Mouse (Mus musculus) liver, embryonic 14.5 days (tissue): ENCODE measurements around the gene Rplp0. TPM values are rescaled to one million over a fixed set of nuclear protein-coding genes. Genes with fewer than 3 reads are reported as not detected.

Experiments used
- ATAC-seq: fragments of 200-750 bp; cut with Nextera tagmentation; 2 replicates; pipeline ENCODE4 v1.8.0; 2017; ENCODE audit warnings: moderate number of reproducible peaks, mild to moderate bottlenecking, moderate library complexity; ENCODE audit not compliant: insufficient read depth
- DNase-seq, 3 experiments: peaks; one replicate each; pipeline ENCODE4 v3.0.0-alpha.2; 2012 to 2013; ENCODE audit warnings: low read depth in 3 of 3, low spot score in 3 of 3
- H3K27ac ChIP-seq: fragments of 300-500 bp; sonication (generic); 2 replicates; pipeline ENCODE4 v1.5.1; 2014; ENCODE audit warnings: moderate library complexity, mild to moderate bottlenecking, control low read depth, inconsistent platforms
- H3K27me3 ChIP-seq: fragments of 300-500 bp; sonication (generic); 2 replicates; pipeline ENCODE4 v1.6.1; 2014; ENCODE audit warnings: mild to moderate bottlenecking, low read length, moderate library complexity; ENCODE audit not compliant: control insufficient read depth, insufficient read depth
- H3K36me3 ChIP-seq: fragments of 300-500 bp; sonication (generic); replicated peaks from 2 replicates; pipeline ENCODE4 v1.6.1; 2014; ENCODE audit warnings: low read depth; ENCODE audit not compliant: control insufficient read depth, insufficient read depth
- H3K4me1 ChIP-seq, 2 experiments: fragments of 200-500 bp in 1 of 2; fragments of 300-500 bp in 1 of 2; sonication (generic) in 1 of 2; replicated peaks; 2 replicates each; pipeline ENCODE4 v1.6.1; 2012 to 2014; ENCODE audit warnings: antibody characterized with exemption in 1 of 2, inconsistent platforms in 1 of 2, low read length in 1 of 2; ENCODE audit not compliant: control insufficient read depth in 2 of 2, insufficient read depth in 2 of 2
- H3K4me2 ChIP-seq: fragments of 300-500 bp; sonication (generic); 2 replicates; pipeline ENCODE4 v1.6.1; 2014; ENCODE audit warnings: low read depth, mild to moderate bottlenecking, control low read depth, moderate library complexity
- H3K4me3 ChIP-seq, 2 experiments: fragments of 200-500 bp in 1 of 2; fragments of 300-500 bp in 1 of 2; sonication (generic) in 1 of 2; 2 replicates each; pipeline ENCODE4 v1.5.1; 2012 to 2014; ENCODE audit warnings: low read depth in 2 of 2, low read length in 2 of 2, mild to moderate bottlenecking in 2 of 2, control low read depth in 1 of 2, inconsistent platforms in 1 of 2, moderate library complexity in 1 of 2; ENCODE audit not compliant: insufficient read depth in 1 of 2
- H3K9ac ChIP-seq: fragments of 300-500 bp; sonication (generic); replicated peaks from 2 replicates; pipeline ENCODE4 v1.6.1; 2014; ENCODE audit warnings: mild to moderate bottlenecking, control low read depth, moderate library complexity
- H3K9me3 ChIP-seq: fragments of 300-500 bp; sonication (generic); 2 replicates; pipeline ENCODE4 v1.6.1; 2016; ENCODE audit warnings: low read length, mixed read lengths; ENCODE audit not compliant: control insufficient read depth
- CTCF ChIP-seq: IDR thresholded peaks from 2 replicates; pipeline ENCODE4 v1.5.1; 2016; ENCODE audit warnings: antibody characterized with exemption, low read depth, control low read depth
- EP300 ChIP-seq: IDR thresholded peaks from 2 replicates; pipeline ENCODE4 v1.6.1; 2016; ENCODE audit warnings: antibody characterized with exemption, low read depth
- WGBS: fragments of 180-500 bp; shearing (Covaris S2); extraction: QIAGEN DNeasy Blood & Tissue Kit; methylation state at CpG from one replicate; pipeline ENCODE4 v1.1.7; 2014; ENCODE audit not compliant: insufficient replicate concordance; 5-methylcytosine and 5-hydroxymethylcytosine counted together
- polyA plus RNA-seq, 2 experiments: library from polyadenylated mRNA; depleted of rRNA in 1 of 2; stranded (reverse) in 1 of 2; unstranded in 1 of 2; fragments of >200 nt; fragmentation: Nextera tagmentation in 1 of 2; extraction: Ambion mirVana in 1 of 2; gene quantifications; 2 replicates each; pipeline versions ENCODE4 v1.2.1 to v1.2.3; 2012 to 2014

Rplp0 gene
- polyA plus RNA-seq, 2 experiments, result 1,503 to 2,132 TPM

- under 1% methylated on average over 12 of the region's 12 CpGs for WGBS
- no peaks in the 10 kb centered on the region for H3K9me3 ChIP-seq
- TF ChIP-seq EP300, result no peak
- peak; percentile 94 for TF ChIP-seq CTCF
- H3K27me3 ChIP-seq, result no peaks in the 10 kb centered on the region
- DNase-seq (peak; percentile 63 to 66 (median 64)), ATAC-seq (peak; percentile 66)
- H3K36me3 ChIP-seq, result no peaks in the 10 kb centered on the region
- no peak overlapping the region for H3K27ac ChIP-seq
- H3K4me1 ChIP-seq, result peaks cover 17 to 36% of the 10 kb centered on the region in 2 experiments
- H3K9ac ChIP-seq, result no peak overlapping the region
- H3K4me3 ChIP-seq, result no peak overlapping the region
- H3K4me2 ChIP-seq, result no peak overlapping the region; the same call in 1 of the 2 replicates
Observed at GRCm38 (mm10) chr5:115538693-115539043, 20.6 kb upstream of the Rplp0 start.

- no peak for DNase-seq
- Histone ChIP-seq H3K4me2 (peak overlapping the region; percentile 50), H3K27ac (peak overlapping the region; percentile 39), H3K4me3 (peak overlapping the region; percentile 6 to 26; a peak in 3 of 4 replicates), H3K9me3 (no peaks in the 10 kb centered on the region), H3K9ac (no peak overlapping the region; the same call in 1 of the 2 replicates), H3K4me1 (peaks cover 5 to 19% of the 10 kb centered on the region in 2 experiments; a peak in 3 of 4 replicates), H3K27me3 (no peaks in the 10 kb centered on the region), H3K36me3 (peaks cover 2% of the 10 kb centered on the region; the same call in 1 of the 2 replicates)
- no peak for TF ChIP-seq EP300
- TF ChIP-seq CTCF, result no peak
- ATAC-seq, result 0 out of 2 replicates have a peak, but pooled peaks have one; percentile 16
- WGBS, result 10% methylated on average over 19 of the region's 19 CpGs
Observed at GRCm38 (mm10) chr5:115542635-115543384, 16.5 kb upstream of the Rplp0 start.

- DNase-seq, result no peak
- Histone ChIP-seq H3K9ac (no peak overlapping the region), H3K27ac (peak overlapping the region; percentile 39)
Observed at GRCm38 (mm10) chr5:115543509-115544253, 15.6 kb upstream of the Rplp0 start.

GRCm38 (mm10) chr5:115544655-115545185 lies 14.5 kb upstream of the Rplp0 start:
- Histone ChIP-seq H3K4me3 (no peak overlapping the region), H3K27ac (no peak overlapping the region), H3K36me3 (peaks cover 2% of the 10 kb centered on the region; the same call in 1 of the 2 replicates), H3K9ac (no peak overlapping the region), H3K9me3 (no peaks in the 10 kb centered on the region), H3K4me2 (no peak overlapping the region), H3K27me3 (no peaks in the 10 kb centered on the region), H3K4me1 (peaks cover 5 to 15% of the 10 kb centered on the region in 2 experiments; a peak in 3 of 4 replicates)
- TF ChIP-seq CTCF (no peak), EP300 (no peak)
- ATAC-seq (no peak), DNase-seq (no peak)
- 55% methylated on average over 18 of the region's 18 CpGs for WGBS

More at GRCm38 (mm10) chr5:115543509-115544253, 15.6 kb upstream of the Rplp0 start:
- Histone ChIP-seq H3K4me3 (peak overlapping the region; percentile 5 to 26; a peak in 2 of 4 replicates), H3K36me3 (peaks cover 2% of the 10 kb centered on the region; the same call in 1 of the 2 replicates), H3K27me3 (no peaks in the 10 kb centered on the region), H3K4me2 (peak overlapping the region; percentile 50), H3K4me1 (peaks cover 5 to 15% of the 10 kb centered on the region in 2 experiments; a peak in 3 of 4 replicates), H3K9me3 (no peaks in the 10 kb centered on the region)
- ATAC-seq, result peak; percentile 70
- TF ChIP-seq EP300, result no peak
- no peak for TF ChIP-seq CTCF
- WGBS, result 45% methylated on average over 17 of the region's 17 CpGs
